Mouse (Mus musculus): ENCODE results near the gene Lgals4. TPM values are rescaled to one million over a fixed set of nuclear protein-coding genes. Genes with fewer than 3 reads are reported as not detected.

Lgals4 gene
- total and polyA plus RNA-seq, 2 experiments from 2014 or later: 3.5 to 4.8 TPM

- ATAC-seq (ENCODE audit: low FRiP score): no peak
- peaks cover 52% of the 10 kb centered on the region for H3K36me3 ChIP-seq (ENCODE audit: insufficient read depth, low read length)
- H3K9me3 ChIP-seq (ENCODE audit: low read length): no peaks in the 10 kb centered on the region
- H3K27me3 ChIP-seq (ENCODE audit: insufficient read depth, low read length): no peaks in the 10 kb centered on the region
- WGBS: 85% methylated on average over 5 of the region's 5 CpGs
- no peak overlapping the region for H3K4me2 ChIP-seq (ENCODE audit: low read depth, low read length, poor library complexity, severe bottlenecking)
- no peak overlapping the region for H3K27ac ChIP-seq (ENCODE audit: low read depth, low read length)
- DNase-seq (ENCODE audit: low spot score): no peak
- TF ChIP-seq CTCF (IDR thresholded peaks at IDR 0.05): no peak
- no peak overlapping the region for H3K9ac ChIP-seq (replicated peaks; ENCODE audit: low read length, poor library complexity, severe bottlenecking)
- peaks cover 12% of the 10 kb centered on the region; the same call in 1 of the 2 replicates for H3K4me1 ChIP-seq (ENCODE audit: insufficient read depth, low read length)
- H3K4me3 ChIP-seq (ENCODE audit: low read depth, low read length): no peak overlapping the region
Measured at GRCm38 (mm10) chr7:28814306-28815034, 19.2 kb upstream of the Lgals4 start.

- Histone ChIP-seq H3K9me3 (ENCODE audit: low read length) (no peaks in the 10 kb centered on the region), H3K27me3 (ENCODE audit: insufficient read depth, low read length) (no peaks in the 10 kb centered on the region), H3K4me3 (ENCODE audit: low read depth, low read length) (no peak overlapping the region), H3K4me1 (ENCODE audit: insufficient read depth, low read length) (peaks cover 12% of the 10 kb centered on the region; the same call in 1 of the 2 replicates), H3K36me3 (ENCODE audit: insufficient read depth, low read length) (peaks cover 59% of the 10 kb centered on the region), H3K4me2 (ENCODE audit: low read depth, low read length, poor library complexity, severe bottlenecking) (no peak overlapping the region), H3K27ac (ENCODE audit: low read depth, low read length) (no peak overlapping the region), H3K9ac (replicated peaks; ENCODE audit: low read length, poor library complexity, severe bottlenecking) (no peak overlapping the region)
- 91% methylated on average over 9 of the region's 9 CpGs for WGBS
- no peak for DNase-seq (ENCODE audit: low spot score)
- ATAC-seq (ENCODE audit: low FRiP score): no peak
- TF ChIP-seq CTCF (IDR thresholded peaks at IDR 0.05): no peak
Measured at GRCm38 (mm10) chr7:28815230-28815629, 18.4 kb upstream of the Lgals4 start.

- Histone ChIP-seq H3K9ac (replicated peaks; ENCODE audit: low read length, poor library complexity, severe bottlenecking) (no peak overlapping the region), H3K4me2 (ENCODE audit: low read depth, low read length, poor library complexity, severe bottlenecking) (no peak overlapping the region), H3K27me3 (ENCODE audit: insufficient read depth, low read length) (no peaks in the 10 kb centered on the region), H3K4me3 (ENCODE audit: low read depth, low read length) (no peak overlapping the region), H3K36me3 (ENCODE audit: insufficient read depth, low read length) (peaks cover 69% of the 10 kb centered on the region), H3K4me1 (ENCODE audit: insufficient read depth, low read length) (peaks cover 12% of the 10 kb centered on the region; the same call in 1 of the 2 replicates), H3K9me3 (ENCODE audit: low read length) (no peaks in the 10 kb centered on the region), H3K27ac (ENCODE audit: low read depth, low read length) (no peak overlapping the region)
- ATAC-seq (ENCODE audit: low FRiP score): no peak
- DNase-seq (ENCODE audit: low spot score): no peak
- TF ChIP-seq CTCF (IDR thresholded peaks at IDR 0.05): no peak
- 82% methylated on average over 9 of the region's 9 CpGs for WGBS
Measured at GRCm38 (mm10) chr7:28816201-28816600, 17.5 kb upstream of the Lgals4 start.

- Histone ChIP-seq H3K36me3 (ENCODE audit: insufficient read depth, low read length) (peaks cover 73% of the 10 kb centered on the region), H3K4me1 (ENCODE audit: insufficient read depth, low read length) (peaks cover 11% of the 10 kb centered on the region; the same call in 1 of the 2 replicates), H3K9ac (replicated peaks; ENCODE audit: low read length, poor library complexity, severe bottlenecking) (no peak overlapping the region), H3K27me3 (ENCODE audit: insufficient read depth, low read length) (no peaks in the 10 kb centered on the region), H3K4me3 (ENCODE audit: low read depth, low read length) (no peak overlapping the region), H3K27ac (ENCODE audit: low read depth, low read length) (no peak overlapping the region), H3K9me3 (ENCODE audit: low read length) (no peaks in the 10 kb centered on the region), H3K4me2 (ENCODE audit: low read depth, low read length, poor library complexity, severe bottlenecking) (no peak overlapping the region)
- no peak for ATAC-seq (ENCODE audit: low FRiP score)
- TF ChIP-seq CTCF (IDR thresholded peaks at IDR 0.05): no peak
- WGBS: 92% methylated on average over 10 of the region's 10 CpGs
- DNase-seq (ENCODE audit: low spot score): no peak
Measured at GRCm38 (mm10) chr7:28816920-28817319, 16.7 kb upstream of the Lgals4 start.

GRCm38 (mm10) chr7:28817524-28817923 is 16.1 kb upstream of the Lgals4 start:
- Histone ChIP-seq H3K9ac (replicated peaks; ENCODE audit: low read length, poor library complexity, severe bottlenecking) (no peak overlapping the region), H3K36me3 (ENCODE audit: insufficient read depth, low read length) (peaks cover 75% of the 10 kb centered on the region), H3K4me3 (ENCODE audit: low read depth, low read length) (no peak overlapping the region), H3K27ac (ENCODE audit: low read depth, low read length) (no peak overlapping the region), H3K4me2 (ENCODE audit: low read depth, low read length, poor library complexity, severe bottlenecking) (no peak overlapping the region), H3K9me3 (ENCODE audit: low read length) (no peaks in the 10 kb centered on the region), H3K4me1 (ENCODE audit: insufficient read depth, low read length) (peaks cover 5% of the 10 kb centered on the region; the same call in 1 of the 2 replicates), H3K27me3 (ENCODE audit: insufficient read depth, low read length) (no peaks in the 10 kb centered on the region)
- 76% methylated on average over 6 of the region's 6 CpGs for WGBS
- no peak for DNase-seq (ENCODE audit: low spot score)
- no peak for ATAC-seq (ENCODE audit: low FRiP score)
- no peak for TF ChIP-seq CTCF (IDR thresholded peaks at IDR 0.05)

- no peak overlapping the region for H3K4me2 ChIP-seq (ENCODE audit: low read depth, low read length, poor library complexity, severe bottlenecking)
- H3K9me3 ChIP-seq (ENCODE audit: low read length): no peaks in the 10 kb centered on the region
- no peak overlapping the region for H3K9ac ChIP-seq (replicated peaks; ENCODE audit: low read length, poor library complexity, severe bottlenecking)
- ATAC-seq (ENCODE audit: low FRiP score) (no peak), DNase-seq (ENCODE audit: low spot score) (no peak)
- H3K4me1 ChIP-seq (ENCODE audit: insufficient read depth, low read length): 0 out of 2 replicates have a peak, but pooled peaks cover under 1% of the 10 kb centered on the region
- no peak overlapping the region for H3K4me3 ChIP-seq (ENCODE audit: low read depth, low read length)
- H3K36me3 ChIP-seq (ENCODE audit: insufficient read depth, low read length): peaks cover 76% of the 10 kb centered on the region
- H3K27me3 ChIP-seq (ENCODE audit: insufficient read depth, low read length): no peaks in the 10 kb centered on the region
- no peak overlapping the region for H3K27ac ChIP-seq (ENCODE audit: low read depth, low read length)
- 79% methylated on average over 4 of the region's 4 CpGs for WGBS
- TF ChIP-seq CTCF (IDR thresholded peaks at IDR 0.05): no peak
Measured at GRCm38 (mm10) chr7:28817957-28818356, 15.7 kb upstream of the Lgals4 start.
